Mouse (Mus musculus) lung, adult 2 months (tissue): ENCODE measurements around the gene Car14.

Experiments used
- CTCF ChIP-seq: fragments of 200-500 bp; IDR thresholded peaks from 2 replicates; pipeline ENCODE4 v1.5.1; 2011; ENCODE audit warnings: mild to moderate bottlenecking, low read length, control low read depth; ENCODE audit not compliant: insufficient read depth
- POLR2A ChIP-seq: fragments of 200-500 bp; IDR thresholded peaks from 2 replicates; pipeline ENCODE4 v1.6.1; 2011; ENCODE audit warnings: low read depth, mild to moderate bottlenecking, control low read depth, low read length, borderline replicate concordance; ENCODE audit errors: extremely low read depth

GRCm38 (mm10) chr3:95850611-95851010 is 53.9 kb downstream of the Car14 start:
- no peak for TF ChIP-seq CTCF
- TF ChIP-seq POLR2A, result no peak
